Mouse (Mus musculus) adrenal gland, postnatal 10 days (tissue): ENCODE results near the gene Zfp808. TPM values are rescaled to one million over a fixed set of nuclear protein-coding genes. Genes with fewer than 3 reads are reported as not detected.
A peak's percentile ranks its signal among the peaks of the same experiment; 100 is the strongest.
"Not testable (repeated sequence)": the region's sequence is repeated elsewhere in the genome, so short reads cannot be mapped to it uniquely, and the experiment has no call there.

Source experiments
- DNase-seq: peaks from one replicate; pipeline ENCODE4 v3.0.0; 2021; ENCODE audit warnings: mixed read lengths
- long read RNA-seq, 2 experiments: library from polyadenylated mRNA; stranded (forward); transcript quantifications; one replicate each; pipeline ENCODE4 v2.0.0; 2021
- total RNA-seq, 2 experiments: library from RNA; stranded (reverse); gene quantifications; 2 replicates each; pipeline ENCODE4 v1.2.3; 2021

The Zfp808 gene
- total RNA-seq: 10 to 100 TPM in 1 of 2 experiments, 1 to 10 TPM in 1; 6.4 to 12.1 TPM
- long read RNA-seq, experiment 1, partial matches to known transcripts: 0 of 3 reads
- long read RNA-seq, experiment 1, other reads (novel, unspliced or antisense): 0 of 3 reads
- long read RNA-seq, experiment 2, partial matches to known transcripts: 0 of 2 reads
- long read RNA-seq, experiment 2, other reads (novel, unspliced or antisense): 2 of 2 reads

- DNase-seq: peak; percentile 64
Measured at GRCm38 (mm10) chr13:62129432-62130171, at the start of gene Zfp808. Zfp808 (plus strand) TSS chr13:62129886.

GRCm38 (mm10) chr13:62098786-62099185, 30.9 kb upstream of the Zfp808 start:
- not testable (repeated sequence) for DNase-seq

- not testable (repeated sequence) for DNase-seq
Measured at GRCm38 (mm10) chr13:62099454-62099853, 30.2 kb upstream of the Zfp808 start.

GRCm38 (mm10) chr13:62102368-62102767, 27.3 kb upstream of the Zfp808 start:
- not testable (repeated sequence) for DNase-seq

GRCm38 (mm10) chr13:62115861-62116260, 13.8 kb upstream of the Zfp808 start:
- not testable (repeated sequence) for DNase-seq

GRCm38 (mm10) chr13:62121578-62121977, 8.1 kb upstream of the Zfp808 start:
- not testable (repeated sequence) for DNase-seq

- DNase-seq: not testable (repeated sequence)
Measured at GRCm38 (mm10) chr13:62181835-62182755, 52.4 kb downstream of the Zfp808 start.

- no peak for DNase-seq
Measured at GRCm38 (mm10) chr13:62245264-62245663, 115.6 kb downstream of the Zfp808 start.

GRCm38 (mm10) chr13:62255226-62255625, 125.5 kb downstream of the Zfp808 start:
- DNase-seq: not testable (repeated sequence)

- DNase-seq: no peak
Measured at GRCm38 (mm10) chr13:62263392-62263791, 133.7 kb downstream of the Zfp808 start.
